Mouse (Mus musculus) macrophage (primary cell): ENCODE measurements around the gene Manbal. TPM values are rescaled to one million over a fixed set of nuclear protein-coding genes. Genes with fewer than 3 reads are reported as not detected.

Experiments
- H3K27ac ChIP-seq: fragments of 350-480 bp; formaldehyde crosslinking; 2 replicates; pipeline ENCODE4 v1.9.0; 2021
- H3K36me3 ChIP-seq: fragments of 350-480 bp; formaldehyde crosslinking; 2 replicates; pipeline ENCODE4 v1.9.0; 2021; ENCODE audit errors: inconsistent target
- H3K4me3 ChIP-seq: fragments of 350-480 bp; formaldehyde crosslinking; 2 replicates; pipeline ENCODE4 v1.9.0; 2021; ENCODE audit errors: inconsistent target
- H3K79me2 ChIP-seq: fragments of 350-480 bp; formaldehyde crosslinking; 2 replicates; pipeline ENCODE4 v1.9.0; 2021; ENCODE audit errors: inconsistent target
- WGBS: methylation state at CpG from one replicate; pipeline ENCODE4 v1.1.7; 2026; ENCODE audit warnings: inconsistent platforms; ENCODE audit not compliant: missing documents; 5-methylcytosine and 5-hydroxymethylcytosine counted together
- polyA plus RNA-seq: library from polyadenylated mRNA; stranded (reverse); fragments of 250-400 nt; gene quantifications from 3 replicates; pipeline ENCODE4 v1.2.4, GENCODE M21; 2018; ENCODE audit warnings: inconsistent platforms

Manbal gene
- polyA plus RNA-seq, 1 experiment from 2014 or later = 36.1 TPM

DNA sequence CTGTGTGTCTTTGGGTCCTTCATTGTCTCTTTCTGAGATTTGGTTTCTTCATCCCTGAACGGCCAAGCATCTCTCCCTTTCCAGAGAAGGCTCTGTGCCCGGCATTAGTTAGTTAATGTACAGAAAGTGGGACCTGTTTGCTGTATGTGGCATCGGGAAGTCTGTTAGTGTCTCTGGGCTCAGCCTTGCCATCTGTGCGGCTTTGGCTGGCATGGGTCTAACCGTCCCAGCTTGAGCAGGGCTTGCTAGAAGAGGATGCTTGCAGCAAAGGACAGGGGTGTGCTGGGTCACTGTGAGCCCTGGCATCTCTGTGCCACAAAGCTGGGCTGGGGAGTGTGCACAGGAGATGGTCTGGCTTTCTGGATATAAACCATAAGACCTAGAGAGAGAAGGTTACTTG is 59.8 kb downstream of the Manbal start:
- no peaks in the 10 kb centered on the region for H3K36me3 ChIP-seq
- 94% methylated on average over 5 of the region's 5 CpGs for WGBS
- H3K4me3 ChIP-seq = no peak overlapping the region
- no peak overlapping the region for H3K27ac ChIP-seq
- no peaks in the 10 kb centered on the region for H3K79me2 ChIP-seq

DNA sequence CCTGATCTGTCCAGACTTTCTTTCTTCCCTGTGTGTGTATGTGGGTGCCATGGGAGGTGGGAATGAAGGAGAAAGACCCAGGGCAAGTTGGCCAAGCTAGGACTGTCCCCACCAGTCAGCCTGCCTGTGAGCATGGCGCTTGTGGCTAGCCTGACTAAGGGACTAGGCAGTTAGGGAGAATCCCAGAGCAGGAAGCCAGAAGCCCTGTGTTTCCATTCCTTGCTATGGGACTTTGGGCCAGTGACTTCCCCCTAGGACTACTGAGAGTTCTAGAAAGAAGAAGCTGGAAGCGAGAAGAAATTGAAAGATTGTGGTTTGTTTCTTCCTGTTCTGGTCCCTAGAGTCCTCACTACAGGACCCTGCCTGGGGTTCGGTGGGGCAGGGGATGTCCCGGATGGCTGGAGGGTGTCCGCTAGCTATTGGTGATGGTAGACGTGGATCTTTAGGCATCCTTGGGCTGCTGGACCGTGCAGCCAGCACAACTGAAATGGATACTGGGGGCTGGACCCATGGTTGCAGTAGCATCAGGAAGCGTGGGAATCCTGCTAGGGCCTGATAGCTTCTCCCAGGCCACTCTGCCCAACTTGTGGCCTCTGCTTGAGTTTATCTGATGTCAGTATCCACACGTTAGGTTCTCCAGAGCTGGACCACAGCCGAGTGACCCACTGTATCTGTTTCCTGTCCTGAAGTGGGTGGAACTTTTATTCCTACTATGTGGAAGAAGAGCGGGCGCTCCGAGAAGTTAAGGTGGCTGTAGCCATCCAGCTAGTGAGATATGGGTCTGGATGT is 61.2 kb downstream of the Manbal start:
- Histone ChIP-seq H3K27ac (no peak overlapping the region), H3K79me2 (no peaks in the 10 kb centered on the region), H3K4me3 (no peak overlapping the region), H3K36me3 (no peaks in the 10 kb centered on the region)
- WGBS = 40% methylated on average over 13 of the region's 13 CpGs

DNA sequence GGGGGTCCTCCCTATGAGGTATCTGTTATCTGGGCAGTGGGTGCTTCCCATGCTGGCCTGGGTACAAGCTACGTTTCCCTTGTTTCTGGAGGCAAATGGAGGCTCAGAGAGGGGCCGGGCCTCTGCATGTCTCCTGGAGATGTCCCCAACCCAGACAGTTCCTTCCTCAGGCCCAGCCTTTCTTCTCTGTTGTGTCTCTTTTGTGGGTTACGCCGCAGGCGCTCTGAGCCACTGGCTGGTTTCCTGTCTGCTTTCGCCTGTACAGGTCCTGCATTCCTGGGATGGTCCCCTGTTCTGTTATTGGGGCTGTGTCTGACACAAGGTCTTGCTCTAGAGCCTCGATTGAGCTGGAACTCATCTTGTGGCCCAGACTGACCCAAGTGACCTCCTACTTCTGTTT is 62.3 kb downstream of the Manbal start:
- no peaks in the 10 kb centered on the region for H3K36me3 ChIP-seq
- H3K27ac ChIP-seq = no peak overlapping the region
- 24% methylated on average over 7 of the region's 7 CpGs for WGBS
- no peak overlapping the region for H3K4me3 ChIP-seq
- H3K79me2 ChIP-seq = no peaks in the 10 kb centered on the region

DNA sequence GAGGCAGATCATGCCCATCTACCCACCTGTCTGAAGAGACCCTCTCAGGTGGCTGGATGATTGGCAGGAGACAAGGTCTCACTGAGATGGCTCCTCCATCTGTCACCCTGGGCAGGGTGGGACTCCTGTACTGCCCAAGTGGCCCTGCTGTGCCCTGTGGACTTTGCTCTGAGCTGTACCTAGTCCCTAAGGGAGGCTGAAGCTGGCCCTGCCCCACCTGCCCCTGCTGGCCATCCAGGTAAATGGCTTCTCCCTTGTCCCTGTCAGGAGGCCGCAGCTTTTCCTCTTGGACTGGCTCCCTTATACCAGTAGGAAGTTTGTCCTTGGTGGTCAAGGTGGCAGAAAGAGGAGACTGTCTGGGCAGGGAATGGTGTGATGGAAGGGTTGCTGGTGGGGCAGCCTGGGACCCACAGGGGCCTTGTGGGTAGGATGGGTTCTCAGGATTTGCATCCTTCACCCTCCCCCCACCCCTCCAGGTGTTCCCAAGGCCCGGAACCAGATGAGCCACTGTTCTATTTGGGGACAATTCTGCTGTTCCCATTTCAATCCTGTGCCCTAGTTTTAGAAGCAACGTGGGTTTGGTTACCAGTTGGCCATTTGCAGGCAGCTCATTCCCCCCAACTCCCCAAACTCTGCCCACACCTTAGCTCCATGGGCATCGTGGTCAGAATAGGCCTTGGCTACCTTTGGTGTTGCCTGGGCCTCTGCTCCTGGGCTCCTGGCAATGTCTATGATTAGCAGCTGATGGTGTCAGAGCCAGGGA is 63.5 kb downstream of the Manbal start:
- Histone ChIP-seq H3K36me3 (no peaks in the 10 kb centered on the region), H3K4me3 (no peak overlapping the region), H3K27ac (no peak overlapping the region), H3K79me2 (no peaks in the 10 kb centered on the region)
- 88% methylated on average over 4 of the region's 4 CpGs for WGBS

DNA sequence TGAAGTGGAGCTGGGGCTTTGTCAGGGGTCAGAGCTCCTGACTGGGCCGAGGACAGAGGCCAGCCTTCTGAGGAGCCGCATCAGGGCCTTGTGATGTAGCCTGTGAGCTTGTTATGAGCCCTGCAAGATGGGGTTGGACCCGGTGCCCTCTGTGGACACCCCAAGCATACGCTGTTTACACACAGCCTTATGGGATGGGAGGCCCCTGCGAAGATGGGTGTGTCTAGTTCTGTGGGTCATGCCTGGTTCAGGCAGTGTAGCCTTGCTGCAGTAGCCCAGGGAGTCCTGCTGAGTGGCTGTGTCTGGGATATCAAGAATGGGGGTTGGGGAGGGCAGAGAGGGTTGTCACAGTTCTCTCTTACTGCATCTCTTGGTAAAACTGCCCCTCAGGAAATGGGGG is 64.5 kb downstream of the Manbal start:
- H3K79me2 ChIP-seq = no peaks in the 10 kb centered on the region
- H3K27ac ChIP-seq = no peak overlapping the region
- 93% methylated on average over 5 of the region's 5 CpGs for WGBS
- no peaks in the 10 kb centered on the region for H3K36me3 ChIP-seq
- no peak overlapping the region for H3K4me3 ChIP-seq

DNA sequence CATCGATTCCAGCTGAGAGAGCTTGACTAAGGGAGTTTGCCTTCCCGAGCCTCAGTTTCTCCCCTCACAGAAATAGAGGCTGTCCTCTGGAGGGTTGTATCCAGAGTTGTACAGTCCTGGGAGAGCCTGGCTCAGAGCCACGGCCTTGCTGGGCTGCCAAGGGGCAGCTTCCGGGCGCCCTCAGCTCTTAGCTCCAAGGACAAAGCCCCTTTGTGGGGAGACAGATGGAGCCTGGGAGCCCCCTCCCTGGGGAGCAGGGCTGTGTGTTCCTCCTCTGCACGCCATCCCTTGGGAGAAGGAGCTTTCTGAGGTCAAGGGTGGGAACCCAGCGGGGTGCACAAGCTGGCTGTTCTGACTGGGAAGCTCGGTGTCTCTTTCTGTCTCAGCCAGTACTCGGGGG is 65.1 kb downstream of the Manbal start:
- H3K4me3 ChIP-seq = no peak overlapping the region
- no peaks in the 10 kb centered on the region for H3K79me2 ChIP-seq
- H3K27ac ChIP-seq = no peak overlapping the region
- no peaks in the 10 kb centered on the region for H3K36me3 ChIP-seq
- WGBS = 95% methylated on average over 9 of the region's 9 CpGs

DNA sequence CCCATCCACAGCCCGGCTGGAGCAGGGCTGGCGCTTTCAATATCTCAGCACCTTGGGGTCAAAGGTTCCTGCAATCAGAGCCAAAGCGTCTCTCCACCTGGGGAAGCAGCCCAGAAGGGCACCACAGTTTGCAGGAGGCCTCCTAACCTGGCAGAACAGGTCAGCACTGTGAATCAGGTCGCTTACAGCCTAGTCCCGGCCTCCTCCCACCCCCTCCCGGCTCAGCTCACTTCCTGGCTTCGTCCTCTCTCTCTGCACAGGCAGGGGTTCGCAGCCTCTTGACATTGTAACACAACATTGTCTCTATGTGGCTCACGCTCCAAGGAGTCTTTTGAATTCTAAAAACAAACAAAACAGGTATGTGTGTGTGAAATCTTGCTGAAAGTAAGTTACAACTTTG is 66.6 kb downstream of the Manbal start:
- no peaks in the 10 kb centered on the region for H3K79me2 ChIP-seq
- no peak overlapping the region for H3K27ac ChIP-seq
- WGBS = 85% methylated on average over 9 of the region's 9 CpGs
- H3K4me3 ChIP-seq = no peak overlapping the region
- no peaks in the 10 kb centered on the region for H3K36me3 ChIP-seq

DNA sequence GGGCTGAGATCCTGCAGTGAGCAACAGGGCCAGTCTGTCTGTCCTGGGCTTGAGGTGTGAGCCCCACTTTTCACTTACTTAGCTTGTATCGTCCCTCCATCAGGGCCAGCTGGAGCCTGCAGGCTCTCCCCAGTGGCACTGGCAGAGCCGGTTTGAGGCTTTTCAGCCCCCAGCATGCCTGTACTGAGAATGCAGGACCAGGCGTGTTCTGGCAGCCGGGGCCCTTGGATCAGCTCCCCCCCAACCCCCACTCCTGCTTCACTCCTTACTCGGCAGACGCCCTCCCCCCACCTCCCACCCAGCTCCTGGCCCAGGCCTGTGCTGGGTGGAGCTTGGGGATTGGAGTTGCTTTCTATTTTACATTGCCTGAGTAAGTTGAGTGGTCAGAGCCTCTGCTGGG is 67.1 kb downstream of the Manbal start:
- 90% methylated on average over 5 of the region's 6 CpGs for WGBS
- Histone ChIP-seq H3K36me3 (no peaks in the 10 kb centered on the region), H3K4me3 (no peak overlapping the region), H3K79me2 (no peaks in the 10 kb centered on the region), H3K27ac (no peak overlapping the region)

DNA sequence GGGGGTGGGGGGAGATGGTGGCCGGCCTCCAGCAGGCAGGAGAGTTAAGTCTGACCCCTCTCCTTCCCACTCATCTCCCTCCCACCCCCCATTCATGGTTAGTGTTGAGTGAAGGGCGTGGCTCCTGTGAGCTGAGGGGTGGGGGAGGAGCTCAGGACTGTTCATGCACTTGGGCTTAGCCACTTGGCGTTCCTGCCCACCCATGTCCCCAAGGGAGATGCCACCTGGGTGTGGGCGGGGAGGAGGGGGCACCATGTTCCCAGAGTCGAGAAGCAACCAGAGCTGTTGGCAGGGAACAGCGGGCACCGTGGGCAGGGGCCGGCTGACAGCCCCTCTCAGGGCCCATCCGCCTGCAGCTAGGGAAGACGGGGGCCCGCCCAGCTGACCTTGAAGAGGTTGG is 69.1 kb downstream of the Manbal start:
- no peaks in the 10 kb centered on the region for H3K79me2 ChIP-seq
- 91% methylated on average over 10 of the region's 11 CpGs for WGBS
- H3K4me3 ChIP-seq = no peak overlapping the region
- H3K27ac ChIP-seq = no peak overlapping the region
- no peaks in the 10 kb centered on the region for H3K36me3 ChIP-seq

DNA sequence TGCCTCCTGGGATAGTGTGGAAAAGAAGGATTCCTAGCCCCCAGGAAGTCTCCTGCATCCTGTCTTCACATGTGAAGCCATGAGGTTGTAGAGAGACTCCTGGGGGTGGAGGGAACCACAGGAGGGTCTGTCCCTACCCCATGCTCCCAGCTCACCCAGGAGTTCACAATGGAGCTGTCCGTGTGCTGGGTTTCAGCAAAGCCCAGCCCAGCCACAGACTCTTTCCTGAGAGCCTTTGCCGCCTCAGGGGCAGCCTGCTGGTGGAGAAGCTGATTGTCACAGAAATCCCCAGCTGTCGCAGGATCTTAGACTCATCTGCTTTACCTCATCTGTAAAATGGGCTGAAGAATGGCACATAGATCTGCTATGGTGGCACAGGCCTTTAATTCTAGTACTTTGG is 69.7 kb downstream of the Manbal start:
- 95% methylated on average over 3 of the region's 3 CpGs for WGBS
- Histone ChIP-seq H3K36me3 (no peaks in the 10 kb centered on the region), H3K79me2 (no peaks in the 10 kb centered on the region), H3K4me3 (no peak overlapping the region), H3K27ac (no peak overlapping the region)

DNA sequence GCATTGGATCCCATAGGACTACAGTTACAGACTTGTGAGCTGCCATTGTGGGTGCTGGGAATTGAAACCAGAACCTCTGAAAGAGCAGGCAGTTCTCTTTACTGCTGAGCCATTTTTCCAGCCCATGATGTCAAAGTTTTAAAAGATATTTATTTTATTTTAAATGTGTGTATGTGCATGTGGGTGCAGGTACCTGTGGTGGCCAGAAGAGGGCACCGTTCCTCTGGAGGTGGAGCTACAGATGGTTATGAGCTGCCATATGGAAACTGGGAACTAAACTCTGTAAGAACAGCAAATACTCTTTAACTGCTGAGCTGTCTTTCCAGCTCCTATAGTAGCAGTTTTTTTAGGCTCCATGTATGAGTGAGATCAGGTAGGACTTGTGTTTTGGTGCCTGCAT is 74.0 kb downstream of the Manbal start:
- H3K4me3 ChIP-seq = no peak overlapping the region
- H3K36me3 ChIP-seq = no peaks in the 10 kb centered on the region
- H3K27ac ChIP-seq = no peak overlapping the region
- 100% methylated on average over 1 of the region's 1 CpGs for WGBS
- no peaks in the 10 kb centered on the region for H3K79me2 ChIP-seq

Other genes starting within 250 kb of the Manbal start
- gene Samhd1, start 232.3 kb upstream of the Manbal start, polyA plus RNA-seq = 206 to 608 TPM (median 460 TPM) in 3 replicates
- gene Rbl1, start 163.1 kb upstream of the Manbal start, polyA plus RNA-seq = 10.6 to 26.0 TPM (median 16.2 TPM) in 3 replicates
- gene Rpn2, start 88.6 kb upstream of the Manbal start, polyA plus RNA-seq = 178 to 217 TPM (median 184 TPM) in 3 replicates
- 0.15 to 0.18 TPM in 2 of 3 replicates, not detected in the other for gene Mroh8, start 88.0 kb upstream of the Manbal start, polyA plus RNA-seq
- gene Ghrh, start 20.1 kb upstream of the Manbal start, polyA plus RNA-seq = not detected in 3 replicates
- gene Src, start 50.9 kb downstream of the Manbal start, polyA plus RNA-seq = 1.8 to 3.1 TPM (median 2.2 TPM) in 3 replicates
- gene Nnat, start 192.5 kb downstream of the Manbal start, polyA plus RNA-seq = not detected in 3 replicates
- gene Blcap, start 203.7 kb downstream of the Manbal start, polyA plus RNA-seq = 26.4 to 34.7 TPM (median 28.0 TPM) in 3 replicates